Mouse (Mus musculus) frontal cortex, postnatal 14 days (tissue): ENCODE data around the gene Lrfn2.

ENCODE experiments used
- DNase-seq, 2 experiments: peaks; one replicate each; pipeline ENCODE4 v3.0.0; 2022; ENCODE audit warnings: low spot score in 2 of 2

Gene Lrfn2

DNA sequence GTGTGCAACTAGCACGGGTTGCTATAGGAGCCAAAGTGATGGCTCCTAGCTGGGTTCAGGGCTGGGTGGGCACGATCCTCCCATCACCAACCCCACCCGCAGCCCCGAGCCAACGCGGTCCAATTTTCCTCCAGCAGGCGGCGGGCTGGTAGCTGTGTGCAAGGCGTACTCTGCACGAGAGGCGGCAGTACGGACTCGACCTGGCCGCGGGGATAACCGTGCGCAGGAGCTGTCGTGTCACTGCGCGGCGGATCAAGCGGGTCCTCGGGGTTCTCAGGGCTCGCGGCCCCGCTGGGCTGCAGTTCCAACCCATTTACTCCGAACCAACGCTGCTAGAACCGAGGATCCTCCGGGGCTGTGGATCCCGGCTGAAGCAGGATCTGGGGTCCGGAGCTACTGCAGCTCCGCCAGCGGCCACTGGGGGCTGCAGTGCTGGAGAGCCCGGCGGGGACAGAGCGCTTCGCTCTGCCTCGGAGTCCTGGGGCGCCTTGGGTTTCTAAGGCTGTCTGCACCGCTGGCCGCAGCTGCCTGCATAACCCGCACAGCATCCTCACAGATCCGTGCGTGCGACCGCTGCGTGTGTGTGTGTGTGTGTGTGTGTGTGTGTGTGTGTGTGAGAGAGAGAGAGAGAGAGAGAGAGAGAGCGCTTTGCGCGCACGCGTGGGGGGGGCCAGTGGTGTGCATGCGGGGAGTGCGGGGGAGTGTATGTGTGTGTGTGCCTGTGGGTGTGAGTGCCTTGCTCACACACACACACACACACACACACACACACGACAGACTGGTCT is at the start of gene Lrfn2:
Lrfn2 (plus strand) TSS at position 759 of the 785 bp plus-strand sequence.
- peak; percentile 82 to 88 for DNase-seq

DNA sequence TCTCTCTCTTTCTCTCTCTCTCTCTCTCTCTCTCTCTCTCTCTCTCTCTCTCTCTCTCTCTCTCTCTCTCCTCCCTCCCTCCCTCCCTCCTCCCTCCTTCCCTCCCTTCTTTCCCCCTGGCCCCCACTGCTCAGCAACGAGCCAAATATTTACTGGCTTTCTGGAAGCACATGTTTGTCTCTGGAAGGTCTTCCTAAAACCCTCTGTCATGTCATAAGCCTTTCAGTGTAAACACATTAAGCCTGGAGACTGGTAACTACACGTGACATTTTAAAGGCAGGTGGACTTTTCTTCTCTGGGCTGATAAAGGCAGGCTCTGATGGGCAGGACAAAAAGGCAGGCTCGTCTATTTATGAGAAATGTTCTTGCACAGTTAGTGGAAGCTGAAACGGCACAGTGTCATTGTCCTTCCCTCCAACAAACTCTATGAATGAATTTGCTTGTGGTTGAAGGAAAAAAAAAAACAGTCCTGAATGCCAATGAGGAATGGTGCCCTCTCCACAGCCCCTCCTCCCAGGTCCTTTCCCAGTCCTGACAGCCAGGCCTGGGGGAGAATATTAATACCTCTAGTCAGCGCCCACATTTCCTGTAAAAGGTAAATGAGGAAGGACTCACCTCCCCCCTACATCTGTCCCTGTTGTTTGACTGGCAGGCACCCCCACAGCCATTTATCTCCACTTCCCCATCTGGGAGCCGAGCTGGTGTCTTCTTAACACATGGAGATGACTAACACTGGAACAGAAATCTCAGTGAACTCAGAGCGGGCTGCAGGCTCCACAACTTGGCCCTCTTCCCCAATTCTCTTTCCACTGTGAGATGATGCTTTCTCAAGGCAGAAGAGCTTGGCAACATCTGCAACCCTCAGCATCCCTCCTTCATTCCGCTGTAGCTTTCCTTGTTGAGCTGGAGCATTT is 44.5 kb upstream of the Lrfn2 start:
- peak; percentile 54 to 58 for DNase-seq

DNA sequence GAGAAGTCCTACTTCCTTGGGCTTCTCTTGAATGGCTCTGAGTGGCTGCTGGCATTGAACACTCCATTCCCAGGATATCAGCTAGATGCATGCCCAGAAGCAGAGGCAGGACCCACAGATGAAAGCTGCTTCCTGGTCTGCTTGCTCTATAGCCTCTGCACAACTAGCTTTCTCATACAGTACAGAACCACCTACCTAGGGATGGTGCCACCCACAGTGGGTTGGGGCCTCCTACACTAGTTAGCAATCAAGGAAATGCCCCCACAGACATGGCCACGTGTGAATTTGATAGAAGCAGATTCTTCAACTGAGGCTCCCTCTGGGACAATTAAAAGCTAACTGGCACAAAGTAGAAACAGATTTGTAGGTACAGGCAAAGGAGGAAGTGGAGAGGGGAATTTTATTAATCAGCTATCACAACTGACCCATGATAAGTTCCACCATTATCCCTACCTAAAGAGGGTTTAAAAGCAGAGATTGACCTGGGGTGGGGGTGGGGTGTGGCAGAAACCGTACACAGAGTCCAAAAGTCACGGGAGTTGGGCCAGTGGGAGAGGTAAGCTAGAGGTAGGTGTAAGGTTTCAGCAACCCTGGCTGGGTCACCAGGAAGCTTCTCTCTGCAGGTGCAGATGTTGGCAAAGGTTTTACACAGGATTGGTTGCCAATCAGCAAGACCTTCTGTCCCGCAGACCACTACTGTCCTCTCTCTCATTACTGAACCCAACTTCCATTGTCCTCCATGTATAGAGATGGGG is 26.7 kb upstream of the Lrfn2 start:
- DNase-seq: no peak

DNA sequence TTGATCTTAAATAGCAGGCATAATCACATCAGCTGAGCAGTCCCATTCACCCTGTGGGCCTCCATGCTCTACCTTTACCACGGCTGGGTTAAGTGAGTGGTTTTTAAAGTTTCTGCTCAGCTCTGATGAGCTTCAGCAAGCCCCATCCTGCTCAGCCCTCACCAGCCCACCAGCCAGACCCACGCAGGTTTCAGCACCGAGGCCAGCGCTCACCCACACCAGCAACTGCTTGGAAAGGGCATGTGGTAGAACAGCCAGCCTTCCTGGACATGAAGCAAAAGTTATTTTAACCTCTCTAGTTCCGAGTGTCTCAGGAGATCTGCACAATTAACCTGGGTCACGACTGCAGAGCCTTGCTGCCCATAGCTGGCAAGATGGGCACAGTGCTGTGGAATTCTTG is 18.7 kb upstream of the Lrfn2 start:
- DNase-seq: no peak

DNA sequence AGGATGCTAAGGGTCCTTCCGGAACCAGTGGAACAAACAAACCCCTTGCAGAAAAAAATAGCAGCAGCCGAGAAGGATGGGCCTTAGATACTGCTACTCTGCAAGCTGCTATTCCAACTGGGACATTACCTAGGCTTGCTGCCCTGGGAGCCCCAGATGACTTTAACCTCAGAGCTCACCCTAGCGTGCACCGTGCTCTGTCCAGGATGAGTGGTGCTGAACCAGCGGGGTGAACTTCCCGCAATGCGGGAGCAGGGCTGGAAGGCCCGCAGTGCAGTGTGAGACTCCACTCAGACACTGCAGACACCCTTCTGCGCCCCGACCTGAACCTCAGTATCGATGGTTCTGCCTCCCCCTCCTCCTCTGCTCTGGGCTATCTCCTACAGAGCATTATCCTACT is 14.8 kb upstream of the Lrfn2 start:
- no peak for DNase-seq

DNA sequence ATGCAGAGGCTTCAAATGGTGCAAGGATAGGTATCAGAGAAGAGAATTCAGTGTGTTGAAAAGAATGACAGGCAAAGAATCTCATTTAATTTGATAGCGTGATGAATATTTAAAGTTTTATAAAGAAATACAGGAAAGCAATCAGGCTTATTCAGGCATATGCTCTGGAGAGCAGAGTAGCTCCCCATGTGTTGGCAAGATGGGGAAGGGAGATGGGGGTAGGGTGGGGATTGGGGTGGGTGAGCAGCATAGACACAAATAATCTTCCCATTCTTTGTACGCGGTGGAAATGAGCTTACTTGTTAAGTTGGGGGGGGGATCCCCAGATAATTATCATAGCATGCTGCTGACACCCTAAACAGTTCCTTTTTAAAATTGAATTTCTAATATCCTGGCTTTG is 13.7 kb upstream of the Lrfn2 start:
- no peak for DNase-seq

DNA sequence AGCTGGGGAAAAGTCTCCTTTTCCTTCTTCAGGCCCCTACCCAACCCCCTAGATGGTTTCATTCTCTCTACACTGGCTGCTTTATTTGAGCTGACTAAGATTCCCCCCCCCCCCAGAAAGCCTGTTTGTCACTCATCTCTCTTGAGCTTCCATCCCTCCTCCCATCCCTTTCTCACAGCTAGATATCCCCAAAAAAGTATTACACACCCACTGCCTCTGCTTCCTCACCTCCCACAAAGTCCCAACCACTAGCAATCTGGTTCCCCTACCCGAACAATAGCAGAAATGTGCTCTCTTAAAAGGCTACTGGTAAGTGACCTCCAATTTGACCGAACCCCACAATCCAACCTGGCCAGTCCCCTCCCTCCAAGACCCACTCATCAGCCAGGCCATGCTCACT is 9.3 kb upstream of the Lrfn2 start:
- DNase-seq: no peak

DNA sequence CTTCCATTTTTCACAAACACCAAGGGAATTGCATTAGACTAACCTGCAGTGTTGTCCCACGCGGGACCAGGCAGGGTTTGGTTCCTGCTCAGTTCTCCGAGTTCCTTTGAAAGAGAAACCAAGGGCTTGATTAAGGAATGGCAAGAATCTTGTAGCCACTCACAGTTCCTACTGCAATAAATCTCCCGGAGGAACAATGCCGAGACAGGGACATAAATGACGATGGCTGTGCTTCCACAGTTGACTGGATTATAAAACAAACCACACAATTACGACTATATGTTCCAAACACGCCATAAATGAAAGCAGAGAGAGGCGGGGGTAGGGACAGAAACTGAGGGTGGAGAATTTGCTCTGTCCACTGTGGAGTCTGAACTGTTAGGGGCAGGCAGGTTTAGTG is 6.8 kb upstream of the Lrfn2 start:
- no peak for DNase-seq

DNA sequence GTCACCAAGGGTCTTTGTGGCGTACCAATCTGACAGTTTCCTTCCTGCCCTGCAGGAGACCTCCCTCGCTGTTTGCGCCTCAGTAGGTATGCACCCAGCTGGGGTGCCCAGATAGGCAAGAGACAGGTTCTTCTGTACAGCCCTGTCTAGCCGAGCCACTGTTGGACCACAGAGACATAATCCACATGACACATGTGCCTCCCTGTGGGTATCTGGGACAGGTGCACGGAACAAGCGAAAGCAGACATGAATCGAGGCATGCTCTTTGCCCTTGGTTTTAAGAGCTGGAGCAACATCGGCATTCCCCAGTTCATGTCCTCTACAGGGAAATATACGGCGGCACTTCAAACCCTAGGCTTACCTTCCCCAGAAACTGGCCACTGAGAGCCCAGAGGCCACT is 1.2 kb upstream of the Lrfn2 start:
- DNase-seq: peak in 1 of 2 experiments; percentile 19

DNA sequence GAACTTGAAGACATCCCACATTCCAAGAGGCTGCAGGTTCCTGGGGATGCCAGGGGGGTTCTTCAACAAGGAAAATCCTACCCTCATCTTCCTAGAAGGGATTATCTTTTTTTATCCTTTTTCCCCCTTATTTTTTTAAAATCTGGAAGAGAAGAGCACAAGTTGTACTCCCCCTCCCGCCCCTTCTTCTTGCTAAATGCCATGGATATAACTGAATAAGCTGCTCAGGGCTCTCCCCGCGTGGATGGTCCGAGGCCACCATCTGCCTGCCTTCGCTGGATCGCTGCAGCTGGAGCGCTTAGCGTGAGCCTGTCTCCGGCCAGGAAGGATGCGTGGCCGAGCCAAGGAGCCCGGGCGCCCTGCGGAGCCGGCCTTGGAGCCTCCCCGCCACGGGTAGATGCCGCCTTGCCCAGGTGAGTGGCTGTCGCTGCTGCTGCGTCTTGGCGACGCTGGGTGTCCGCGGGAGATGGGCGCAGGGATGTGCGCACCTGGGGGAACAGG is 277 bp downstream of the Lrfn2 start:
- DNase-seq: peak; percentile 28 to 30

DNA sequence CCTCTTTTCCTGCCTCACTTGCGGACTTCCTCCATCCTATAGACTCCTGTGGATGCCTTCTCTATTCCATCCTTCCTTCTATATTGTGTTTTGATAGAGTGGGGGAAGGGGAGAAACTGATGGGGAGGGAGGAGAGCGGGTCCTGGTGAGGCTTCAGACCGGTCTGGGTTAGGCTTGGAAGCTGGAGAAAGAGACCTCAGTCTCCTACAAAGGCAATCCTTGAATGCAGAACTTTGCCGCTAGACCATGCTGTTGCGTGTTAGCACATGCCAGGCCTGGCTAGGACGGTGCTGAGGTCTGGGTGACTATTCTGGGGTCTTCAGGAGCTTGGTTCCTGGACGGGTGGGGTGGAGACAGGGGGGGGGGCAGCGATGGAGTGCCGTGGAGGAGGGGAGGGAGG is 737 bp downstream of the Lrfn2 start:
- DNase-seq: no peak

DNA sequence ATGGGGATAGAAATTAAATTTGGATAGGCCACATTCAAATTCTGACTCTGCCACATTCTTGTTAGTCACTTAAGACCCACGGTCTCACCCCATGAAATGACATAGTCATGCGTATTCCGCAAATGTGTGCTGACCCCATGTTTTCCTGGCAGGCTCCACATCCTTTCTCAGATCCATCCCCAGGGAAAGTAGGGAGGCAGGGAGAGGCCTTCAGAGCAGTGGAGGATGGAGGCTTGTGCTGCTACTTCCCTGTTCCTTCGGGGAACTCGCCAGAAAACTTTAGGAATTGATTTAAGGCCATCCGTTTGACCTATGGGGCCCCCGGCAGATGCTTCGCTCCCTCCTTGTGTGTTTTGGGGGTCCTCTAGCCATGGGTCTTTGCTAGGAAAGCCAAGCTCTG is 3.0 kb downstream of the Lrfn2 start:
- DNase-seq: no peak

DNA sequence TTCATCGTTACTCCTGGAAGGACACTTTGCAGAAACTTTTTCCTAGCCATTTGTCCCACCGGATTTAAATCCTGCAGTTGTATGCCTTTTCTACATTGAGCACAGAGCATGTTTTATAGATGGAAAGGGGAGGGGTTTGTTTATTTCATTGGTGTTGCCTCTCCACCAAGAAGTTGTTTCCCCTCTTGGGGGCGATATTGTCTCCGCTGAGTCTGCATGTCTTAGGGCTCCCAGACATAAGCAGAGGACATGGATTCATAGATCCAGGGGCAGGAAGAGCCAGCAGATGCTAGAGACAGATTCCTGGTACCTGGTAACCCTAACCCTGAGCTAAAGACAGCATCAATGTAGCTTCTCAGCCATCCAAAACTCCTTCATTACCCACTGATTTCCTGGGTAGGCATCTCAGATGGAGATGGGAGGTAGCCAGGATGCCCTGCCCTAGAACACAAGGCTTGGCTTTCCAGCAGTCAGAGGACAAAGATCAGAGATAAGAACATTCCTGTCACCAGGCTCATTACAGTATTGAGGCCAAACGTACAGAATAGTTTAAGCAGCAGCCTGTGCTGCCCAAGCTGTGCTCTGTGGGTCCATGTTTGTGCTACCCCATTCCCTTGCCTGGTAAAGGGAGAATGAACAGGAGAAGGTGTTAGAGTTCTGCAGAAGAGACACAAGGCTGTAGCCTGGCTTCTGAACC is 4.4 kb downstream of the Lrfn2 start:
- no peak for DNase-seq

DNA sequence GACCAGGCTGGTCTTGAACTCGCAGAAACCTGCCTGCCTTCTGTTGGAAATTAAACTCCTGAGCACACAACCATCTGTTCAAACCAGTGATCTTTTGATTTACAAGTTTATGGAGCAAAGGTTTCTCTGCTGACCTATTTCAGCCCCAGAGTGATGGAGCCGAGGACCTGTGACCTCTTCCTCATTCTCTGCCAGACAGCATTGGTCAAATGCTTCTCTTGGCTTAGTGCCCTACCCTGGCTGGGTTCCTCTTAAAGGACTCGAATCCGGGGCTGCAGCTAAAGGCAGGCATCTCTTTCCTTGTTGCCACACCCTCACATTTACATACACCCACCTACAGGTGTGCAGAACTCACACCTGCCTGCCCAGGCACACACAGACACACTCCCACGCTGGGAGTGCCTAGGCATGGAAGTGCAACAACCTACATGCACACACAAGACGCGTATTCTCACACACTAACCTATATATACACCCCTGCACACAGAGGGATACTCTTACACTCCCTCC is 6.6 kb downstream of the Lrfn2 start:
- no peak for DNase-seq

DNA sequence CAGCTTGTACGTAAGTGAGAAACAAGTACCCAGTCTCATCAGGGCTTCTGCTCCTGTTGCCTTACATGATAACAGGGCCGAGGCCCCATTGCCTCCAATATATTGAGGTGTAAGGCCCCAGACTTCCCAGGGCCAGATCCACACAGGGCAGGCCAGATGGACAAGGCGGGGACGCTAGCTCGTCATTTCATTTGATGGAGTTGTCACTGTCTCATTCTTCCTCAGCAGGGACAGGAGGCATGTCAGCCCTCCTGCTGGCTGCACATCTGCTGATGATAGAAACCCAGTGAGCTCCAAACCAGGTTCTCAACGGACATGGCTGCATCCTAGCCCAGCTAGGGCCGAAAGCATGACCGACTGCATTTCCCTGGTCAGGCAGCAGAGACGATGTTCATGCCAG is 14.1 kb downstream of the Lrfn2 start:
- DNase-seq: no peak

DNA sequence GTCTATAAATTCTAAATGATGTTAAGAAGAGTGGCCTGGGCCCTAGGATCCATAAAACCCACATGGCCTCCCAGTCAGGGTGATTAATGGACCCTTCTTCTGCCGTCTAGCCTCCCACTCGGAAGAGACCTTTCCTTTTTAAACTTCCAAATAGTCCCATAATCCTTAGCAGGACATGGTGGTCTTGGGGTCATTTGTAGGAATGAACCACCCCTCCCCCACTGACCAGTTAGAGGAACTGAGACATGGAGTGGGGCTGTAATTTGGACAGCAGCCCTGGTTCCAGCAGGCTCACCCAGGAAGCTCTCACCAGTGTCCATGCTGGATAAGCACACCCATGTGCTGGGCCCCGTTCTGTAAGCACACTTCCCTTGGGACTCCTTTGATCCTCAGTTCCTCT is 14.6 kb downstream of the Lrfn2 start:
- no peak for DNase-seq

DNA sequence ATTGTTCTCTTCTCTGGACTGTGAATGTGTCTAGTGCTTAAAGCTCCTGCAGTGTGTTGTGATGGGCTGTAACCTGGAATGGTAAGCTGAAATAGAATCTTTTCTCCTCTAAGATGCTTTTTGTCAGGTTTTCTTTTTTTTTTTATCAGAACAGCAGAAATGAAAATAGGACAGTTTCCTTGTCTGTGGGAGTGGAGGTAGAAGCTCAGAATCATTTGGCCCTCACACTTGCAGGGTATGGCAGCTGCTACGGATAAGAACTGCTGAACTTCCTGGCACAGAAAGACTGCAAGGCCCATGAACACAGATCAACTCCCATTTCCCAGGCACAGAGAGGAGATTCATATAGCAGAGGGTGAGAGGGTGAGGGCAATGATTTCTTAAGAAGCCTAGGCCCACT is 19.1 kb downstream of the Lrfn2 start:
- DNase-seq: no peak

DNA sequence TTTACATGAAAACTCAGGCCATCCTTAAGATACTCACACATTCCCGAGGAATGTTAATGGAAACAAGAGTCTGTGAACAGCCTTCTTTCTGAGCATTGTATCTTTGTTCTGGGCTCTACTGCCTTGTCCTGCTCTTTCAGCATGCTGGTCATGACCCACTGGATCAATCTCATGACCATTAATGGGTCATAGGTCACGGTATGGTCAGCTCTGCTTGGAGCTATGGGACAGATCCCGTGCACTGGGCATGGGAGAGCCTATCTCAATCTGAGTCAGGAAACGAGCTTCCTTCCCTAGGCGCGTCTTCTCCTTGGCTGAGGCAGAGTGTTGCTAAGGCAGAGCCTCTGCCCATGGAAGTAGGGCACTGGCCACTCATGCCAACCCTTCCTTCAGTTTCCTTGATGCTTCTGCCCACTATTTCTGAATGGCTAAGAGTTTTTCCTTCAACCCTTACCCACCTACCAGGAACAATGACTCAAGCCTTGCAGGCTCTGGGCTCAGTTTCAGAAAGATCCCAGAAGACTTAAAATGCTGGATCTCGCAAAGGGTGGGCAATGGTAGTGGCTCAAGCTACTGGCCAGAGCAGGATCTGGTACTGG is 24.0 kb downstream of the Lrfn2 start:
- DNase-seq: no peak

DNA sequence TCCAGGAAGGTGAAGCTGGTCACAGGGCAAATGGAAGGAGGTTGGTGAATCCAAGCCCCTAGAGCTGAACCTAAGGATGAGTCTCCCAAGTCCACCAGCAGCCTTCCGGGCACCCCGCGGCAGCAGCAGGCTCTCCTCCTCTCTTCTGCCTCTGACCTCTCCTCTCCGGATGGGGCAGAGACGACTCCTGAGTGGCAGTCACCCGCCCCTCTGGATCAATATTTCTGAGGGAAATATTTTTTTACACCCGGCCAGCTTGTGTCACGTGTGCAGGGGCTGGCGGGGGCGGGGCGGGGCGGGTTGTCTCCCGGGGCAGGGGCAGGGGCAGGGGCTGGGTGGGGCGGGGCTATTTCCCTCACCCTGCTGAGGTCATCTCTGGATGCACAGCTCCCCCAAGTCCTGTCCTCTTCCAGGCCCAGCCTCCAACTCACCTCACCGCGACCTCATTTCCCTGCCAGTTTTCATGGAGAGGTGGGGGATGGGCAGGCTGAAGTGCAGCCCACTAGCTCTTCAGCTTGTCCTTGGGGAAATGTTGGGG is 28.1 kb downstream of the Lrfn2 start:
- DNase-seq: no peak

DNA sequence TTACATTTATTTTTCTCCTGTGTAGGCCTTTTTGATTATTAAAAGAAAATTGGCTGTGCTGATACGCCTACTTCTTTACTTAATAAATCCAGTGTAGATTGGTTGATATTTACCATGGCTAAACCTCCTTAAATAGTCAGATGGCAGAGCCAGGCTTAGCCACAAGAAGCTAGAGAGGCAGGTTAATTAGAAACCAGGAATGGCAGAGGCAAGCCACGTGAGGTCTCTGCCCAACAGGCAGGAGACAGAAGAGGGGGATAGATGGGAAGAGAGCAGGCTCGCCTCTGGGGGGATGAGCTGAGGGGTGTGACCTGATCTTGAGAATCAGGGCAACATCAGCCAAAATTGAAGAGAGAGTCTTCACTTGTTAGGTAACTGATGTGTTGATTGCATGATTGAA is 30.5 kb downstream of the Lrfn2 start:
- no peak for DNase-seq

DNA sequence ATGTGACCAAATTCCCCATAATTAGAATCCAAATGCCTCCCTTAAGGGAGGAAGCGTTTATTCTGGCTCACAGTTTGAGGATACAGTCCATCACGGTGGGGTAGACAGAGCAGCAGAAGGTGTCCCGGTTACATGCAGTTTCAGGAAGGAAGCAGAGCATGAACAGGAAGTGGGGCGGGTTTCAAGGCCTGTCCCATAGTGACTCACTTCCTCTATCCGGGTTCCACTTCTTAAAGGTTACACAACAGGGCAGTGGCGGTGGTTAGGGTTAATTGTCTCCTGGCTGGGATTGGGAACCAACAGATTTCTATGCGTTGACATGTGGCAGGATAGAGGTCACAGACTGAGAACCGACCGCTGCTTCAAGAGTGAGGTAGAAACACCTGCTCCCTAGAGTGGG is 31.6 kb downstream of the Lrfn2 start:
- DNase-seq: no peak
